Mouse (Mus musculus) liver, embryonic 12.5 days (tissue): ENCODE measurements around the gene Gsto2. TPM values are rescaled to one million over a fixed set of nuclear protein-coding genes. Genes with fewer than 3 reads are reported as not detected.
A peak's percentile ranks its signal among the peaks of the same experiment; 100 is the strongest.
"Not testable (repeated sequence)": the region's sequence is repeated elsewhere in the genome, so short reads cannot be mapped to it uniquely, and the experiment has no call there.

Experiments used
- ATAC-seq: fragments of 200-750 bp; cut with Nextera tagmentation; 2 replicates; pipeline ENCODE4 v1.8.0; 2017; ENCODE audit warnings: moderate number of reproducible peaks, mild to moderate bottlenecking, moderate library complexity
- H3K27ac ChIP-seq: fragments of 300-500 bp; sonication (generic); 2 replicates; pipeline ENCODE4 v1.5.1; 2016; ENCODE audit warnings: mild to moderate bottlenecking
- H3K27me3 ChIP-seq: fragments of 300-500 bp; sonication (generic); replicated peaks from 2 replicates; pipeline ENCODE4 v1.6.1; 2016; ENCODE audit warnings: mild to moderate bottlenecking, moderate library complexity
- H3K36me3 ChIP-seq: fragments of 300-500 bp; sonication (generic); 2 replicates; pipeline ENCODE4 v1.6.1; 2016; ENCODE audit warnings: mild to moderate bottlenecking, moderate library complexity
- H3K4me1 ChIP-seq: fragments of 300-500 bp; sonication (generic); 2 replicates; pipeline ENCODE4 v1.6.1; 2016
- H3K4me2 ChIP-seq: fragments of 300-500 bp; sonication (generic); 2 replicates; pipeline ENCODE4 v1.6.1; 2016; ENCODE audit warnings: mild to moderate bottlenecking, moderate library complexity
- H3K4me3 ChIP-seq: fragments of 300-500 bp; sonication (generic); 2 replicates; pipeline ENCODE4 v1.5.1; 2016; ENCODE audit warnings: mild to moderate bottlenecking, moderate library complexity
- H3K9ac ChIP-seq: fragments of 300-500 bp; sonication (generic); 2 replicates; pipeline ENCODE4 v1.6.1; 2016; ENCODE audit warnings: mild to moderate bottlenecking, moderate library complexity
- H3K9me3 ChIP-seq: fragments of 300-500 bp; sonication (generic); replicated peaks from 2 replicates; pipeline ENCODE4 v1.6.1; 2016; ENCODE audit warnings: mild to moderate bottlenecking, moderate library complexity
- WGBS: fragments of 180-500 bp; shearing (Covaris S2); methylation state at CpG from one replicate; pipeline ENCODE4 v1.1.7; 2016; ENCODE audit not compliant: insufficient replicate concordance; 5-methylcytosine and 5-hydroxymethylcytosine counted together
- polyA plus RNA-seq: library from polyadenylated mRNA; unstranded; fragments of >200 nt; fragmentation: Nextera tagmentation; extraction: Ambion mirVana; gene quantifications from 2 replicates; pipeline ENCODE4 v1.2.1, GENCODE M21; 2016

The Gsto2 gene
- polyA plus RNA-seq, 1 experiment from 2014 or later: 0.31 TPM

DNA sequence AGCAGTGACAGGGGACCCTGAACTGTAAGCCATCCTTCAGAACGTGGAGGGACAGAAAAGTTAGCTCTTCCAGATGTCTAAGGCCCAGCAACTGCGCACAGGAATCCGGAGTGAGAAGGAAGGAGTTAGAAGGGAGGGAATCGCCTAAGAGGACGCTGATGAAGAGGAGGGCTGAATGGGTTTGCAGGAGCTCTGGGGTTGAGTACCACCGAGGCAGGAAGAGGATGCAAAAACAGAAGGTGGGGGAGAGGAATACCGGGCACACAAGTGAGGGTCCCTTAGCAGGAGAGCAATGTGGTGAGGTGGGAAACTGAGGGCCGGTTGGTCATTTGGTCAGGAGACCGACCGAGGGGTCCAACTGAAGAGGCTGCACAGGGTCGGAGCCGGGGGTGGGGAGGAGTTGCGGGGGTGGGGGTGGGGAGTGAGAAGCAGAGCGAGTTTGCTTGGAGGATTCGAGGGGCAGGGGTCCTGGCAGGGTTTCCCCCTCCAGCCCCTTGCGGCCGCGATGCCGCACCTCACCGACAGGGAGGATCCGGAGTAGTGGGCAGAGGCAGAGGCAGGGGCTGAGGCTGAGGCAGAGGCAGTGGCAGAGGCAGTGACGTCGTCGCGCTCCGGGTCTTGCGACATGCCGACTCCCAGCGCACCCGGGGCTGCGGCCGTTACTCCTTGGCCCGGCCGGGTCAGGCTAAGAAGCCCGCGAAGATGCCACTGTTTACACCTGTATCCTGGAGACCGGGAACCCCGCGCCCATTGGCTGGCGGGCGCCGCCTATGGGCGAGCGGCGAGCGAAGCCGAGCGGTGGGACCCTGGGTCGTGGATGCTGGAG is 28.4 kb upstream of the Gsto2 start:
- Histone ChIP-seq H3K4me3 (peak overlapping the region; percentile 46), H3K27me3 (peaks cover 42% of the 10 kb centered on the region), H3K9ac (0 out of 2 replicates have a peak overlapping the region, but pooled peaks have one; percentile 27), H3K4me2 (peak overlapping the region; percentile 73), H3K27ac (no peak overlapping the region), H3K4me1 (peaks cover 5% of the 10 kb centered on the region), H3K9me3 (no peaks in the 10 kb centered on the region), H3K36me3 (no peaks in the 10 kb centered on the region)
- 5% methylated on average over 48 of the region's 49 CpGs for WGBS
- peak; percentile 65 for ATAC-seq

- Histone ChIP-seq H3K36me3 (no peaks in the 10 kb centered on the region), H3K27me3 (peaks cover 42% of the 10 kb centered on the region), H3K27ac (no peak overlapping the region), H3K4me3 (peak overlapping the region; percentile 46), H3K9ac (0 out of 2 replicates have a peak overlapping the region, but pooled peaks have one; percentile 27), H3K4me1 (peaks cover 5% of the 10 kb centered on the region), H3K4me2 (peak overlapping the region; percentile 73), H3K9me3 (no peaks in the 10 kb centered on the region)
- 6% methylated on average over 6 of the region's 6 CpGs for WGBS
- no peak for ATAC-seq
Observed at GRCm38 (mm10) chr19:47837527-47837901, 27.8 kb upstream of the Gsto2 start.

- not testable (repeated sequence) for H3K4me2 ChIP-seq, H3K36me3 ChIP-seq, ATAC-seq, H3K27ac ChIP-seq, H3K9me3 ChIP-seq, H3K4me3 ChIP-seq, H3K4me1 ChIP-seq, H3K9ac ChIP-seq
- 48% methylated on average over 15 of the region's 15 CpGs for WGBS
- H3K27me3 ChIP-seq: peaks cover 36% of the 10 kb centered on the region
Observed at GRCm38 (mm10) chr19:47841234-47841633, 24.1 kb upstream of the Gsto2 start.

- ATAC-seq: no peak
- Histone ChIP-seq H3K36me3 (no peaks in the 10 kb centered on the region), H3K4me1 (peaks cover 11% of the 10 kb centered on the region; the same call in 1 of the 2 replicates), H3K9ac (no peak overlapping the region), H3K27me3 (0 out of 2 replicates have a peak, but pooled peaks cover 7% of the 10 kb centered on the region), H3K27ac (no peak overlapping the region), H3K4me2 (no peak overlapping the region), H3K4me3 (no peak overlapping the region), H3K9me3 (no peaks in the 10 kb centered on the region)
- WGBS: 70% methylated on average over 3 of the region's 3 CpGs
Observed at GRCm38 (mm10) chr19:47849735-47850134, 15.6 kb upstream of the Gsto2 start.

DNA sequence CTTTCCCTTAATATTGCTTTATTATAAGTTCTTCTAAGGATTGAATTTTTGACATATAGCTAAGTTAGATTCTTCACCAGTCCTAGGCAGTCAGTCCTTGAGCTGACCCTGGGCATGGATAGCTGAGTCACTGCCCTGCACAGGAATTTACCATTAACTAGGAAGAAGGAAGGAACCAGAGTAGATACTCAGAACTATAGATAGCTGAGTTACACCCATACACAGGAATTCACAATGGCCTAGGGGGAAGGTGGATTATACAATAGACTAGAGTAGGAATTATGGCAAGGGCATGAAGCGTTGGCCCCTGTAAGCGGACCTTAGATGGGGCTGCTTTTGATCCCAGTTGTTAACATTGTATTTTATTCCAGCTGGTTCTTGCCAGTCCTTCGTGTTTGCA is 13.2 kb upstream of the Gsto2 start:
- not testable (repeated sequence) for H3K4me3 ChIP-seq, ATAC-seq, H3K9ac ChIP-seq, H3K36me3 ChIP-seq, H3K27ac ChIP-seq, H3K9me3 ChIP-seq, H3K4me2 ChIP-seq, H3K27me3 ChIP-seq
- 71% methylated on average over 3 of the region's 3 CpGs for WGBS
- H3K4me1 ChIP-seq: peaks cover 26% of the 10 kb centered on the region

GRCm38 (mm10) chr19:47853053-47853452 is 12.3 kb upstream of the Gsto2 start:
- Histone ChIP-seq H3K27ac (no peak overlapping the region), H3K4me1 (peaks cover 26% of the 10 kb centered on the region), H3K9ac (no peak overlapping the region), H3K9me3 (no peaks in the 10 kb centered on the region), H3K36me3 (peaks cover 8% of the 10 kb centered on the region), H3K4me3 (no peak overlapping the region), H3K4me2 (no peak overlapping the region), H3K27me3 (0 out of 2 replicates have a peak, but pooled peaks cover 7% of the 10 kb centered on the region)
- WGBS: 67% methylated on average over 3 of the region's 3 CpGs
- ATAC-seq: no peak

- H3K4me1 ChIP-seq: peaks cover 26% of the 10 kb centered on the region
- H3K4me3 ChIP-seq: peak overlapping the region; percentile 60
- ATAC-seq: peak; percentile 71
- no peaks in the 10 kb centered on the region for H3K9me3 ChIP-seq
- 0 out of 2 replicates have a peak, but pooled peaks cover 7% of the 10 kb centered on the region for H3K27me3 ChIP-seq
- no peak overlapping the region for H3K27ac ChIP-seq
- H3K4me2 ChIP-seq: peak overlapping the region; percentile 84
- peaks cover 17% of the 10 kb centered on the region for H3K36me3 ChIP-seq
- H3K9ac ChIP-seq: peak overlapping the region; percentile 72
- WGBS: 36% methylated on average over 13 of the region's 13 CpGs
Observed at GRCm38 (mm10) chr19:47853951-47854795, 11.2 kb upstream of the Gsto2 start.

- H3K4me2 ChIP-seq: peak within 1 kb of the TSS; percentile 84
- H3K27me3 ChIP-seq: 0 out of 2 replicates have a peak, but pooled peaks cover 7% of the 10 kb centered on the region
- peak within 1 kb of the TSS; percentile 72 for H3K9ac ChIP-seq
- peak within 1 kb of the TSS; percentile 60 for H3K4me3 ChIP-seq
- no peaks in the 10 kb centered on the region for H3K9me3 ChIP-seq
- peaks cover 26% of the 10 kb centered on the region for H3K4me1 ChIP-seq
- ATAC-seq: peak; percentile 90
- H3K36me3 ChIP-seq: peaks cover 25% of the 10 kb centered on the region
- H3K27ac ChIP-seq: peak within 1 kb of the TSS; percentile 63
- under 1% methylated on average over 59 of the region's 60 CpGs for WGBS
Observed at GRCm38 (mm10) chr19:47854796-47855783, 10.2 kb upstream of the Gsto2 start, which contains the start of gene Gsto1. TSS of gene Gsto1 (plus strand) at chr19:47854970.

- H3K36me3 ChIP-seq: peaks cover 42% of the 10 kb centered on the region
- WGBS: 79% methylated on average over 18 of the region's 18 CpGs
- H3K27ac ChIP-seq: no peak overlapping the region
- no peaks in the 10 kb centered on the region for H3K9me3 ChIP-seq
- no peak overlapping the region for H3K4me2 ChIP-seq
- 0 out of 2 replicates have a peak, but pooled peaks cover 7% of the 10 kb centered on the region for H3K27me3 ChIP-seq
- H3K9ac ChIP-seq: no peak overlapping the region
- no peak for ATAC-seq
- H3K4me3 ChIP-seq: no peak overlapping the region
- H3K4me1 ChIP-seq: peaks cover 26% of the 10 kb centered on the region
Observed at GRCm38 (mm10) chr19:47857957-47858942, 7.1 kb upstream of the Gsto2 start.

- H3K4me2 ChIP-seq: no peak overlapping the region
Observed at GRCm38 (mm10) chr19:47859180-47859579, 6.2 kb upstream of the Gsto2 start.

More at GRCm38 (mm10) chr19:47859180-47859579, 6.2 kb upstream of the Gsto2 start:
- peaks cover 51% of the 10 kb centered on the region for H3K36me3 ChIP-seq
- H3K9me3 ChIP-seq: no peaks in the 10 kb centered on the region
- no peak for ATAC-seq
- H3K27ac ChIP-seq: no peak overlapping the region
- H3K27me3 ChIP-seq: 0 out of 2 replicates have a peak, but pooled peaks cover 5% of the 10 kb centered on the region
- H3K9ac ChIP-seq: no peak overlapping the region
- 77% methylated on average over 8 of the region's 8 CpGs for WGBS
- no peak overlapping the region for H3K4me3 ChIP-seq
- peaks cover 21% of the 10 kb centered on the region for H3K4me1 ChIP-seq
